Mouse (Mus musculus) brain, embryonic 18.5 days (tissue): Measurements from ENCODE around the gene Rnf224.

ENCODE experiments used
- DNase-seq: peaks from one replicate; pipeline ENCODE4 v3.0.0-alpha.2; 2012; ENCODE audit warnings: low read depth, low spot score

Gene Rnf224

DNA sequence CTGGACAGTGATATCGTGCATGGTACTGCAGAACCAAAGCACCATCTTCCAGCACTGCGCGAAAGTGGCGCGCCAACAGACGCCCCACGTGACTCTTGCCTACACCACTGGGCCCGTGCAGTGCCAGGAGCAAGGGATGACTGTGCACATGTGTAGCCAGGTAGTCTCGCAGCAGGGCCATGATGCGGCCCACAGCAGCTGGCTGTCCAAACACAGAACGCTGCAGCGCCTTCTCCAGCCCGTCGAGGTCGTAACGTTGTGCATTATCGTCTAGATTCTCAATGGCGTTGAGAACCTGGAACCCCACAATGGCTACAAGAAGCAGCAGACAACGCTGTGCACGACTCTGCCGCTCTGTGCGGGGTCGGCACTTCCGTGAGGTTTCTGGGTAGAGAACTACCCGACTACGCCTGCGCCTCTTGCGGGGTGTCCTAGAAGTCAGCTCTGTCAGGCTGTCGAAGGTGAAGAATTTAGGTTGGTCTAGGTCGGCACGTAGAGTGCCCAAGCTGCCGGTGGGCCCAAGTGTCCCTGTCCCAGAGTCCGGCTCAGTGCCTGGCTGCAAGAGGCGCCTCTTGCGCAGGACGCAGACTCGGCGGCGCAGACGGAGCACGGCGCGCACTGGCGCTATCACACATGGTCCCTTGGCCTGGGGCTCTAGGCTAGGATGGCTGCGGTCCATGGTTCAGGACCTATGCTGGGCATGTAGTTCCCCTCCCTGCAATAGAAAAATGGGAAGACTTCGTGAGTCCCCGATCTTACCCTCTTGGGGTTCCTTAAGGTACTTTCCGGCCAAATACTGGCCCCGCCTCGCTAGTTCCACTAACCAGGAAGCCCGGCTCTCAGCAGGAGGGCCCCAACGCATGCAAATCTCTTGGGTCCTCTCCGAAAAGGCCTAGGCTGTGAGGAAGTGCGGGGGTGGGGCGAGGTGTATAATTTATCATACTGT lies 41.1 kb downstream of the Rnf224 start:
- no peak for DNase-seq

DNA sequence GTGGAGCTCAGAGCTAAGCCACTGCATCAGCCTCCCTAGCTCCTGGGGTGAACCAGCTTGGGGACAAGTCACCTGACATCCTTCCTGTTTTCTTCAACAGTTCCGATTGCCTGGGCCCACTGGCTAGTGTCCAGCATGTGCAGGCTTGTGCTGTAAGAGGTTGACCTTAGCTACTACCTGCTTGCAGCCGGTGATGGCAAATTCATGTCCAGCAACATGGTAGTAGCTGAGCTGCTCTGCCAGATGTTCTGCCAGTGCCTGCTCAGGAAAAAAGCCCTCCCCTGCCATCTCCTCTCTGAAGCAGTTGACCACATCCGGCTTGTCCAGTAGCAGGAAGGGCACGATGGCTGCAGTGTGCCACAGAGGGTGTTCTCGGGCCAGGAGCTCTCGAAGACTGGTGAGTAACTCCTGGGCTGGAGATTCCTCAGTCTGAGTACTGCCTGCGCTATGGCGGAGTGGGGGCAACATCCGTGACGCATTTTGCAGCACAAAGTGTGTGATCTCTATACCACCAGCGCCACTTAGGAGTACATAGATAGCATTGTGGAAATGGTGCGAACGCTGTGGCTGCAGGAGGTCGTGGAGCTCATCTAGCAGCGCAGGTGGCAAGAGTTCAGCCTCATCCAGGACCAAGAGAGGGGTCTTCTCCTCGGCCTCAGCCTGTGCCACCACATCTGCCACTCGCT lies 42.0 kb downstream of the Rnf224 start:
- DNase-seq = no peak

DNA sequence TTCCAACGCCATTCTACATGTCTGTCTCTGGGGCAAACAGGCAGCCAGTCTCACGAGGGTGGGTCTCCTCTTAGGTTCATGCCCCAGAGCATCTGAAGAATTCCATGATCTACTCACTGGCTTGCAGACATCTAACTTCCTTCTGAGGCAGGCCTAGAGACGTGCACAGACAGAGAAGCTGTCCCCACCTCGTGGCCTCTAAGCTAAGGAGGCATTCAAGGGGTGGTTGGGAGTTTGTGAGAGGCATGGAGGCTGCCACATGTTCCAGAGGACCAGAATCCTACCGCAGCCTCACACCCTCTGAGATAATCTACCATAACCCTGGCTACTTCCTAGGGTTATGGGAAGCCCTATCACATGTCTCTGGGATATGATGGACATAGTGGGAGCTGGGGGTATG lies 42.6 kb downstream of the Rnf224 start:
- no peak for DNase-seq

DNA sequence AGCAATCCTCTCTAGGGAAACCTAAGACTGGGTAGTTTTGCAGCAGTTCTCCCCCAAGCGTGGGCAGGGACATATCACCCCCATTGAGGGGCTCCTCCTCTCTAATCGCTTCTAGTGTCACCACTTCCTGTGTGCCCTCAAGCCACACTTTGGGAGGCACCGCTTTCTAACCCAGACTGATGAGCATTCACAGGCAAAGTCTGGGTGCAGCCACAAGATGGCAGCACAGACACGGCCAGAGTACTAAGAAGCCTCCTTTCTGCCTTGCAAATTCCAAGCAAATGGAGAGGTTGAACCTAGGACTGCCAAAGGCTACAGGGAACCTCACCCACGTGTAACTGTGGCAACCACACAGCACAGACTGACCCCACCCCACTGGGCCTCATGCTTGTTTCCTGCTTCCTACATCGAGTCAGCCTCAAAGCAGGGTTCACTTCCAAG lies 43.2 kb downstream of the Rnf224 start:
- DNase-seq = no peak

DNA sequence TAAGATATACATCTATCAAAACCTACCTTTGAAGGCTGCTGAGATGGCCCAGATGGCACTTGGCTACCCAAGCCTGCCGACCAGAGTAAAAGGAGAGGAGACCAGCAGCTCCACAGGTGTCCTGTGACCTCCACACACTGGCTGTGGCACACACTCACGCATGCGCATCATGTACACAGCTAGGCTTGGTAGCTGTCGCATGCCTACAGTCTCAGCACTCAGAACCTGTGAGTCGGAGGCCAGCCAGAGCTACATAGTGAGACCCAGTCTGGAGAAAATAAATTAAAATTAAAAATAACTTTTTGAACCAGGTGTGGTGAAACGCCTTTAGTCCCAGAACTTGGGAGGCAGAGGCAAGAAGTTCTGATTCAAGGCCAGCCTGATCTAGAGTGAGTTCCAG lies 48.7 kb downstream of the Rnf224 start:
- no peak for DNase-seq

DNA sequence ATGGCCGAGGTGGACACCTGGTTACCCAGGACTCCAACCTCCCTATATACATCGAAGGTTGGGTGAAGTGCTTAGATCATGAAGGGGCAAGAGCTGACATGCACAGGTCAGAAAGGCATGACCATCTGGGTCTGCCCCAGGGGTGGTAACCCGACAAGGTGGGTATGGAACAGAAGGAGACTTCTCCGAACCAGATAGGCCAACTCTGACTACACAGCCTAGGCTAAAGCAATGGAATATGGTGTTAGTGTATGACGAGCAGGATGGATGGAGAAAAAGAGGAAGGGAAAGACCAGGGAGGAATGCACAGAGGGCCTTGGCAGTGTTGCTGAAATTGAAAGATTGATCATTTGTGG lies 50.0 kb downstream of the Rnf224 start:
- no peak for DNase-seq

DNA sequence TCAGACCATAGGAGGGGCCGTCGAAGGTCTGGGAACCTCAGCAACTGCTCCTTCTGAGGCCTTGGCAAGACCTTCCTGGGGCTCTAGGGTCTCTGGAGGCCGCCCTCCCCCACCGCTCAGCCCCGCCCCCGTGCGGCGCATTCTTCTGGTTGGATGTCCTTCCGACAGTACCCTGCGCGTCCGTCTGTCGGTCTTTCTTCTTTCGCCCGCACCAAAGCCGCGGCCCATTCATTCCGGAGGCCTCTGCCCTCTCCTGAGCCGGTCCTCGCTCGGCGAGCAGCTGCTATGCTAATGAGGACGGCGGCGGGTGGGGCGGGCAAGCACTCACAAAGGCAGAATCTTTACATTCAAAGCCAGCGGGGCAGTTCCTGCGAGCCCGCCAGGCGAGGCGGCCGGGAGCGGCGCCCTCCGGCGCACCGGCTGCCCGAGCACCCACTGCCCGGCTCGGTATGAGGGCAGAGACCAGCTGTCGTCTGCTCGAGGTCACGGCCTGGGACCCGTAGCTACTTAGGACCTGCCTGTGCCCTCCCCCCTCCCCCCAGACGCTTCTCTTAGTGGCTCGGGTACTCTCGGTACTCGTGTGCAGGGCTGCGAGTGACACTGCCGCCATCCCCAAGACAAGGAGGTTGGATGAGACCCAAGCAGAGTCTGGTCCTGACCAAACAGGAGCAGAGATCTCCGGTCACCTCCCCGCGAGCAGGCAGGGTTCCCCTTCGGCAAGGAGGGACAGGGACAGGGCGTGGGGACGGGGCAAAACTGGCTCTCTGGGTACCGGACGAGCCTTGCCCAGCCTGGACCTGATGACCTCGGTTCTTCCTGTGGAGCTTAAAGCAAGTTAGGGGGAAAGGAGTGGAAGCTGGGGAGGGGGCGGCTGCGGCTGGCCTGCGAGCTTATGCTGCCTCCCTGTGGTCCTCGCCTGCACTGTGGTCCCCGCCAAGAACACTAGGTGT lies 50.7 kb downstream of the Rnf224 start:
- no peak for DNase-seq

DNA sequence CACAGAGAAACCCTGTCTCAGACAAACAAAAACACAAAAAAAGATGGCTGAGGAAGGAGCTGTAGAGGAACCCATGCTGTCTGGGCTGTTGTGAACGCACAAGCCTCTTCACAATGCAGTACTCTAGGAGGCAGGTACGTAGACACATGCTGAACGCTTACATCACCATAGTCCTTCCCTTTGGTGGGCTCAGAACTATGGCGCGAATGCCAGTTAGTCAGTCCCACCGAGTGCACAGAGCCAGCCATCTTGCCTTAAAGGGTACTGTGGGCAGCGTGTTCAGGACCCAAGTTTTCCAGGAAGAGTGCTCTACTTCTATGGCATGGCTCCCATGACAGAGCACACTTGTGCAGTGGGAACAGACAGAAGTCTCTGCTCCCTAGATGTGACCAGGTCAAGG lies 52.1 kb downstream of the Rnf224 start:
- no peak for DNase-seq
